Mouse (Mus musculus) telencephalon, adult 2 months (tissue): ENCODE results near the gene Armc2.

Source experiments
- DNase-seq: peaks from one replicate; pipeline ENCODE4 v3.0.0-alpha.2; 2011; ENCODE audit warnings: low read depth, low spot score

The Armc2 gene

DNA sequence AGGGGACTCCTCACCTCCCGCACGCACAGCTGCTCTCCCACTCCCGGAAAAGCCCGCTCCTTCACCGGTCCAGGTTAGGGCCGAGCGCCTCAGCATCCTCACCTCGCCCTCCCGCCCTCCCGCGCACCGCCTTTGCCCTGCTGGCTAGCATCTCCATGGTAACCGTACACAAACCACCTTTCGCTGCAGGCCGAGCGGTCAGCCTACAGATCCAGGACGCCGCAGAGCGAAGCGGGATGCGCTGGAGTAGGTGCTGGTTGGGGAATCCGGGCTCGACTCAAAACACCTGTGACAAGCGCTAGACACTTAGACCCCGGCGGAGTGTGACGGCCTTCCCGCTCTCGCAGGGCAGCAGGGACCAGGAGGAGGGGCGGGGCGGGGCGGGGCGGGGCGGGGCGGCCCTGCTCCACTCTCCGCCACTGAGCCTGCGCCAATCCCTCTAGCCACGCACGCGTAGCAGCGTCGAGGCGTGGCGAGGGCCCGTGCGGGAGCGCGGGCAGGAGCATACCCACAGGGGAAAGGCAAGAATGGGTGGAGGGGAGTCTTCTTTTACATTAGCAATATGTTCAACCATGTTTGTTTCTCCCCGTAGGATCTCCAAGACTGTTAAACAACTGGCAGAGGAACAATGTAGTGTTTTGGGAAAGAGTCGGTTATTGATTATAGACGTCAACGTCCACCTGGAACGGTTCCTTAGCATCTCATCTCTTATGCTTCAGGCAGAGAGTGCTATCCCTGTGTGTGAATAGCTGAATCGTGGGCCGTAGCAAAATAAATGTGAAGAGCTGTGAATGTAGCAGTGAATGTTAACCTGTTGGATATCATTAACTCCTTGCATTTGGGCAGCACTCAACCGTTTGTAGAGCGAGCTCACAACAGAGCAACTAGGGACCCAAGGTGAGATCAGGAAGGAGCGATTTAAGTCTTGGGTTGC lies at the start of gene Armc2:
TSS of gene Armc2 (minus strand) at position 427 of the 934 bp plus-strand sequence.
- peak; percentile 60 for DNase-seq

DNA sequence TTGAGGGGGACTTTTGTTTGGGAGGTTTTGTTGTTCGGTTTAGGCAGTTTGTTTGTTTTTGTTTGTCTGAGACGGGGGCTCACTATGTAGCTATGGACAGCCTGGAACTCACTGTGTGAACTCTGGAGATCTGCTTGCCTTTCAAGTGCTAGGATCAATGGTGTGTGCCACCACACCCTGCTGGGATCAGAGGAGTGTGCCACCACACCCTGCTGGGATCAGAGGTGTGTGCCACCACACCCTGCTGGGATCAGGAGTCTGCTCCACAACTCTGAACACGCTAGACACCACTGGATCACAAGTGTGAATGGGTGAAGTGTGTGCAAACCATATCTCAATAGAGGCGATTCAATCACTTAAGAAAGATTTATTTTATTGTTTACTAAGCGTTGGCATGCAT lies 46.2 kb upstream of the Armc2 start:
- DNase-seq = no peak

DNA sequence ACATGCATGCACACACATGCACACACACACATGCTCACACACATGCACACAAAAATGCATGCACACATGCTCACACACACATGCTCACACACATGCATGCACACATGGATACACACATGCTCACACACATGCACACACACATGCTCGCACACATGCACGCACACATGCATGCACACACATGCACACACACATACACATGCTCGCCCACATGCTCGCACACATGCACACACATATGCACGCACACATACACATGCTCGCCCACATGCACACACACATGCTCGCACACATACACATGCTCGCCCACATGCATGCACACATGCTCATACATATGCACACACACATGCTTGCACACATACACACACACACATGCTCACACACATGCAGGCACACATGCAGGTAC lies 41.3 kb upstream of the Armc2 start:
- no peak for DNase-seq

DNA sequence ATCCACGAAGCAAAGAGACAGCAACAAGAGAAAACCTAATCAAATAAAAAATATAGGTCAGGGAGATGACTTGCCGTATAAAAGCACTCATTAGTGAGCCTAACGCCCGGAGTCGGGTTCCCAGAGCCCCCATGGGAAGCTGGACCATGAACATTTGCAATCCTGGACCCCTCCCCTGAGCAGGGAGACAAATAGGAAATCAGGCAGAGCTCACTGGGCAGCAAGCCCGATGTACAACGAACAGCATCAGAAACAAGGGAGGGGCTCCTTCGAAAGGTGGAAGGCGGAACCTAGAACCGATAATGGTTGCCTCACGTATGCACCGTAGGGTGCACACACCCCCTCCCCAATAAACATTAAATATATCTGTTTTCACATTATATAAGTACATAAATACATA lies 39.5 kb upstream of the Armc2 start:
- DNase-seq = no peak

DNA sequence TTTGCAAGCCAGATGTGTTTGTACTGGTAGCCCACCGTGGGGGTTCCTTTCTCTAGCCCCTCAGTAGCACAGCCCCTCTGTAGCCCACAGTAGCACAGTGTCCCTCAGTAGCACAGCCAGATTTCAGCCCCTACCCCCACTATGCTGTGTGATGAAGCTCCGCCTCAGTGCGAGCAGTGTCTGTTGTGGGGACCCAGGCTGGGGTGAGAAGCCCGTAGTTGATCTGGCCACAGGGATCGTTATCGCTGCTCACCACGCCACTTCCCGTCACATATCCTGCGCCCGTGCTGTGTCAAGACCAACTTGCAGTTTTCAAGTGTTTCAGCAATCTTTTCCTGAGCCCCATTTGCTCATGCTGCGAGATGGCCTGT lies 39.0 kb upstream of the Armc2 start:
- DNase-seq = no peak

DNA sequence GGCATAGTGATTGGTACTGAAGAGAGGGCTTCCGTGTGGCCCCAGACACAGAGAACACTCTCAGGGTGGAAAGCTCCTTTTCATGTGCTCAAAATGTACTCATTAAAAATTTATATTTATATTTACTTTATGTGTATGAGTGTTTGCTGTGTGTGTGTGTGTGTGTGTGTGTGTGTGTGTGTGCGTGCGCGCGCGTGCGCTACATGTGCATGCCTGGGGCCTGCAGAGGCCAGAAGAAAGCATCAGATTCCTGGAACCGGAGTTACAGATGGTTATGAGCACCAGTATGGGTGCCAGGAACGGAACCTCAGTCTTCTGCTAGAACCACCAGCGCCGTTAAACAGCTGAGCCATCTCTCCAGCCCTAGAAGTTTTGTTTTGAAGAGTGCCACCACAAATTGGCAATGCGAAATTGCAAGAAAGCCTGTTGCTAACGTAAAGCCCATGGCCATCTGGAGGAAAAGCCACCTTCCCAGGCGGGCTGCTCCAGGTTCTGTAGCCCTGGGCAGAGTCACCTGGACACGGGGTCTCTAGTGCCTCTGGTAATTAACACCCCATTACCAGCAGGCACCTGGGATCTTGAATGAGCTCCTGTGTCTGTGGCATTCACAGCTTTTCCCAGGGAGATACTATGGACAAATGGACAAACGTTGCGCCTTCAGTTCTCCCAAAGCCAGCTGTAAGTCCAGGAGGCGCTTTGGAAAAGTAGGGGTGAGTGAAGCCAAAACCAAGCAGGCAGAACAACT lies 38.4 kb upstream of the Armc2 start:
- no peak for DNase-seq

DNA sequence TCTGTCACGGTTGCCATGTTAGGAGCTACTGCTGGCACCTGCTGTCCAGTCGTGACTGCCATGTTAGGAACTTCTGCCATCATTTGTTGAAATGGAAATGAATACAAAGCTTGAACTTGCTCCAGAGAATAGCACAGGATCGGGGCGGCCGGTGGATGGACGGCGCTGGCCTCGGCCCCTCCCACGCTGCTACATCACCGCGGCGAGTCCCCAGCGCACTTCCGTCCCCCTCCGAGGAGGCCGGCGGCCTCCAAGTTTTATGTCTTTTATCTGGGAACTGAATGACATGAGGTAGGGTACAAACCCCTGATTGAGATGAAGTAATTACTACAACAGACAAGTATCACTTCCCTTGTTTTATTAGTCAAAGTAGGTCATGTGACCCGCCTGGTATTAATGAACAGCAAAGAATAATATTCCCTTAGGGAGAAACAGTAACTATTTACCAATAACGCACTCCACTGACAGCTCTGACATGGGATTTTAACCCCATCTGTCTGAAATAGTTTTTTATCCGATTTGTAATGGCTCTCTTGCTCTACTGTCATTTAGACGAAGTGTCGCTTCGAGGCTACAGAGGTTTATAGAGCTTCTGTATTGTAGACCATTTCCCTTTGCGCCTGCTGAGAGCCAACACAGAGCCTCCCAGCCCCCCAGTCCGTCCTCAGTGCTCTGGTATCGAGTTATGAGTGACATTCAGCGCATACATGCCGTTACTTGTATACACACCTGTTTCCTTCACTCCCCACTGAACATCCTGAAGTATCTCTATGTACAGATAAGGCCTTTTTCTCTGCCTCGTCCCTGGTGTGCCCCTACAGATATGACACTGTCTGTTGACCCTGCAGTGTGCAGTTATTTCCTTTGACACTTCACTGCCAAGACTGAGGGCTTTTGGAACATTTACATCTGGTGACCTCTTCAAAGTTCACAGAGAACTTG lies 37.3 kb upstream of the Armc2 start:
- DNase-seq = no peak

DNA sequence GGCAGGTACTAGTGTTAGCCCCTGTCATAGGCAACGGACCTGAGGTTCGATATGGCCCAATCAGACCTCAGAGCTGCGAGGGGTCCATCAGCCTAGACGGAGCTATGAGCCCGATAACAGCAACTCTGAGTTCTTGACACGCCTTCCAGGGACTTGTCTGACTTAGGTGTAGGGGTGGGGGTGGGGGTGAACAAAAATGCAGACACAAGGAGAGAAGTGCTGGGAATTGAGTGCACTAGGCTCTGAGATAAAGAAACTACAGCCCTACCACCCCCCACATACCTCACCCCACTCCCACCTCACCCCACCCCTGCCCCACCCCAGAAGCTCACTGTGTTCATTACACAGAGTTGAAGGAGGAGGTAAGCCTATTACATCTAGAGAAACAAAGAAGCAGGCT lies 32.8 kb upstream of the Armc2 start:
- DNase-seq = no peak

DNA sequence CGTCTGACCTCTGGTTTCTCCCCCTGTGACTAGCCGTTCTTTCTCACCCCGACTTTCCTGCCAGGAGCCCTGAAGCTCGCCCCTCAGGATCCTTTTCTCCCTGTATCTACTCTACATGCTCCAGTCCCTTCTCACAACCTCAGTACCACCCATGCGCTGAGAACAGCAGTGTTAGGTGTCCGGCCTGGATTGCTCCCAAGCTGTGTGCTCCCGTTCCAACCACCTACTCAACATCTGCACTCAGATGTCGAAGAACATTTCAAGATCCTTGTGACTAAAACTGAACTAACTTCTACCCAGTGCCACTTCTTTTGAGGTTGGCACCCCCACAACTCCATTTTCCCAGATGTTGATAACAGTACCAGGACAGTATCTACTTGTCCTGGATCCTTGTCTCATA lies 30.4 kb upstream of the Armc2 start:
- no peak for DNase-seq

DNA sequence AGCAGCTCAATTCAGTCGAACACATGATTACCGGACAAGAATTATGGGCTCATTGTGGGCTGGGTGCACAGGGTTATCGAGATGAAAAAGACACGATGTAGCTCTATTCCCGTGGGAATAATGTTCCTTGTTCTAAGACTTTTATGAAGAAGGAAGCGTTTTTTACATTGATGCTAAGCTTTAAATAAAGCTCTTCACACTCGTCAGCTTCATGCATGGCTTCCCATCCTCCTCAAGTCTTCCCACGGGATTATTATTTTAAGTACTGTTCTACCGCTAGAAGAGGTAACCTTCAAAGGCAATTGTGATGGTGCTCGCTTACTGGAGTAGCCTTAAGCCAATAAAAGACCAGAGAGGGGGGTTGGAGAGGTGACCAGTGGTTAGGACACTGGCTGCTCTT lies 26.3 kb upstream of the Armc2 start:
- peak; percentile 62 for DNase-seq

DNA sequence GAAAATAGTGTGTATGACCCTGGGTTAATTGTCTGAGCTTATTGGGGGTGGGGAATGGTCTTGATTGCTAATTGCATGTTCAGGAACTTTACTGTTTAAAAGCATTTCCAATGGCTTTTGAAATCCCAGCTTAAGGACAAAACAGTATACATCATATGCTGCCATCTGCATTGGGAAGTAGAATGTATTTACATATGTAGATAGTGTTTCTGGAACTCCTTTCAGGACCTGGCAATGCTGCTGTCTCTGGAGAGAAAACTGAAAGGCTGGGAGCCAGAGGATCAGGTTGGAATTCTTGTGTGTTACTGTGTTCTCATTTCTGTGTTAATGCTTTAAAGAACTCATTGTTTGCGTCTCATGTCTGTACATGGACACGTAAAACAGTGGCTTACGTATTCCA lies 25.1 kb upstream of the Armc2 start:
- DNase-seq = no peak

DNA sequence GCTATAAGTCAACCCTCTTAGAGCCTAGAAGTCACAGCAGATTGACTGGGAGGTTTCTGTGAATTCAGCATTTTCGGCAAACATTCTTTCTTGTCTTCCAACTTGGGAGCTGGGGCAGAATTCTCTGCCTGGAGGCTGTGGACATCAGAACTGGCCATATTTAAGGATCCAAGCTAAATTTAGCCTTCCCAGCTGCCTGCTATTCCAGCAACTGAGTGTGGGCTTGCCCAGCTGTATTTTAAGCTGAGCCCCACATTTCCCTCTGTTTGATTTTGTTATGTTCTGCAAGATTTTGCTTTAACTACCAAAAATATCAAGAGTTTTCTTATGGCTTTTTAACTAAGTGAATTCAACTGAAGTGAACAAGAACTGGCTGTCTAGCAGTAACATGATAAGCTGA lies 24.6 kb upstream of the Armc2 start:
- DNase-seq = peak; percentile 85

DNA sequence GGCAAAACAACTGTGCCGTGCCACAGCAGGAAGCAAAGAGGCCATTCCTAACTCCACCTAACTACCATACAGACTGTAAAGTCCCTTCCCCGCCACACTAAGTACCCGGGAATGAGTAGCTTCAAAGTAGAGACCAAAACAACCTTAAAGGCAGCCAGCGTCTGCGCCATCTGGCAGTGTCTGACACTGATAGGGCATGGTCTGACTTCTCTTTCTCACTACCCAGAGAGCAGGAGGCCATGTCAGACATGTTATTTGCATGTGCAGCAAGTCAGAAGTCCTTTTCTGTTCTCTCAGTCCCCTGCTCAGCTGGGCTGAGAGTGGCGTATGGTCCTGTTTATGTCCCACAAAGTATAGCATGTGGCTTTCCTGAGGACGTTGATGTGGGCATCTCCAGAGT lies 23.8 kb upstream of the Armc2 start:
- DNase-seq = no peak

DNA sequence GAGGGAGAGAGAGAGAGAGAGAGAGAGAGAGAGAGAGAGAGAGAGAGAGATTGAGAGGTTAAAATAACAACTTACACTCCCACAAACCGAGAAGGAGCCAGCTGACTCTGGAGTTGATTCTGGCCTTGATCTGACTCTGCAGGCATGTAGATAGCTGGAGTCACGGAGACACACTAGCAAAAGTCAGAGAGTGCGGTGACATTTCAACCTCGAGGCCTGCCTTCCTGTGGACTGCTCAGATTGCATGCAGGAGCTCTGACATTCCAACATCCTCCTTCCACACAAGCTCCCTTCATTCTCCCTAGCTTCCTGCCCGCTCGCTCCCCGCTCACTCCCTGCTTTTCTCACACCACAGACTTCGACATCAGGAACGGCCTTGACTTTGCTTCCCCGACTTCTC lies 20.3 kb upstream of the Armc2 start:
- no peak for DNase-seq

DNA sequence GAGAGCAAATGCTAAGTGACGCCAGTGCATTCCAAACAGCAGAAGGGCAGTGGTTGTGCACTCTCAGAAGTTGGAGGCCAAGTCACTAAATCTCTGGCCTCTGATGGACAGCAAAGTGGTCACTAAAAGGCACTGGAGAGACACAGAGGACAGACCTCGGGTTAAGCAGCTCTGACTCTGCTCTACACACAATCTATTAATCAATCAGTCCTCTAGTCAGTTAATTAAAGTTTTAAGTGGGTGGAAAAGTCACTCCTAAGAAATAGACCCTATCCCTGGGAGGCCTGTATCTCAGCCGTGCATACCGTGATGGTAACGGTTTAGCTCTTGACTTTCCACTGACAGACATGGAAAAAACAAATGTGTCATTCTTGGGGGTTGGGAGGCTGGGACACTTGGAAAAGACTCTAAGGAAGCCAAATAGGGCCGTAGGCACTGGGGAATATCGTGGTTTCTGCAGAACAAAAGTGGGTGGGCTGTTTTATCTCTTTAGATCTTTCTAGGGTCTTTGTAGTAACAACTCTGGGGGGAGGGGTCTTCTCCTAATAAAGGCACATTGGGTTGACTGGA lies 19.1 kb upstream of the Armc2 start:
- no peak for DNase-seq

DNA sequence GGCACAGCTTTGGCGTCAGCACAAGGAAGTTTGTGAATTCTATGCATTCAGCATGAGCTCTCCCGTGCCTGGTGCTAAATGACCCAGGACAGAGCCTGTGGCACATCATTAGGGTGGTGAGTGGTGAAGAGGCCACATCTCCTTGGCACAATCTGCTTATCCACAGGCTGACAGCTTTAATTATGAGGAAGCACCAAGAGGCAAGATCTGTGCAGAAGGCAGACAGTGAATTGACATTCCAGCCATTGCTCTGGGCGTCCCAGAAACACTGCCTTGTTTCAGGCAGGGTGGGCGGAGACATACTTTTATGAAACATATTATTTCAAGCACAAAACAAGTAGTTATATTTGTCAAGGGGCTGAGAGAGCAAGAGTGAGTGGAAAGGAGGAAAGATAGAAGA lies 18.6 kb upstream of the Armc2 start:
- no peak for DNase-seq

DNA sequence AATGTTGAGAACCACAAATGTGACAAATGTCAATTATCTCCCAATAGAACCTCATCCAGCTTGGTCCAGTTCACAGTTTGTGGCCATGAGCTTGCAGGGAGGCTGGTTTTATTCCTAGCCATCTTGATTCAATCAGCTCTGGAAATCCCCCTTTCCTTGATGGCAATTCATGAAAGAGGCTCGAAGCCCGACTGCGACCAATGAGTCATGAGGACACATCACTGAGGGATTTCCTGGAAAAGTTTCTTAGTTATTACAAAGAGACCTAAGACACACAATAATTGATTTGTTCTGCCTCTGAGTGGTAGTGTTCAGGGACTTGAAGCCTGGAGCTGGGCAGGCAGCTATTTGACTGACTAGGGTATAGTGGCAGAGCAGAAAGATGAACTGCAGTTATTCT lies 15.3 kb upstream of the Armc2 start:
- DNase-seq = no peak

DNA sequence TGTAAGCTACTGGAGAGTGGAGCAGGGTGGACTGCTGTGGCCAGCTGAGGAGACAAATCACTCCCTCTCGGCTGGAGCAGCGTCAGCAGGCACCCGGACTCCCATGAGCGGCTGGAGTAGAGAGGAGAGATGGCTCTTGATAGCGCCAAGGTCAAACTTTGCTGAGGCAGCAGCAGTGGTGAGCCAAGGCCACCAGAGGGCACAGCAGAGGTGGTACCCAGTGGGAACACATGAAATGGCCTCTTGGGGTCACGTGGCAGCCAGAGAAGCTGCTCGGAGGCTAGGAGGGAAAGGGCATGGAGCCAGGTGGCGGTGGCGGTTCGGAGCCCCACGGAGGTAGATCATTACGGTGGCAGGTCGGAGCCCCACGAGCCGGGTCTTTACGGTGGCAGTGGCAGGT lies 12.8 kb upstream of the Armc2 start:
- peak; percentile 12 for DNase-seq

DNA sequence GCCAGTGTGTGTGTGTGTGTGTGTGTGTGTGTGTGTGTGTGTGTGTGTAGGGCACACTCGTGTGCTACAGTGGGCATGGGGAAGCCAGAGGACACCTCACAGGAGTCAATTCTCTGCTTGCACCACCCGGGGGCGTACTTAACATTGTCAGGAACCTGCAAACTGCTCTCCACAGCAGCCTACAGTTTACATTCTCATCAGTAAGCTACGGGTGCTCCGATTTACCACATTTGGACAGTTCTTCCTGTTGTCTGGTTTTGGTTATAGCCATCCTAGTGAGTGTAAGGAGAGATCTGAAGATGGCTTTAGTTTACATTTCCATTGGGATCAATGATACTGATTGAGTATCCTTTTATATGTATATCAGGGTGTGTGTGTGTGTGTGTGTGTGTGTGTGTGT lies 11.3 kb upstream of the Armc2 start:
- no peak for DNase-seq

DNA sequence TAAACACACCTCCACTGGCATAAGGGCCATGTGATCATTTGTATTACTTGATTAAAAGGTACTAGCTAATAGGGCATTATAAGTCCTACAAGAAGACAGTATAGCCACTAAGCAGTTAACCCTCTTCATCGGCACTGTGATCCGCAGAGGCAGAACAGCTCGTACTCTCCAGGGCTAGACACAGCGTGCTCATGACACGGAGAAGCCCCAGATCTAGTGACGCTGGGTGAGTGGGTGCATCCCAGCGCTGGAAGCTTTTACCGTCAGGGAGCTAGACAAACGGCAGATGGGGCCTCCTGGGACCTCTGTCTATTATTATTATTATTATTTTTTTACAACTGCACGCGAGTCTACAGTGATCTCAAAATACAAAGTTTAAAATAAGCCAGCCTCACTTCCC lies 9.1 kb upstream of the Armc2 start:
- DNase-seq = no peak

DNA sequence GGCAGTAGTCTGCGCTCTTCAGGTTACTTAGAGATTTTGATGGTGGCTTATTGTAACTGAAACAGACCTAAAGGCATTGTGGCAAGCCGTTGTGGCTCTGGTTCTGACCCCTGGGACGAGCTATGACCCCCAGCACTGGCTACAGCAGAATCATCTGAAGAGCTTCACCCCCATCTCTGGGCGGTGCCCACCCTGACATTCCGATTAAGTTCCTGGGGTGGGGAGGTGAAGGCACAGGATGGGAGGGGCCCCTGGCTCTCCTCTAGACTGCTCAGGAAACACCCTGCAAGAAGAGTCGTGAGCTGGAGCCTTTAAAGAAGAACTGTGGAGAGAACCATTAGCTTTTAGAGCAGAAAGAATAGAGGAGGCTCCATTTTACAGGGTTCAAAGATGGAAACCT lies 6.2 kb upstream of the Armc2 start:
- no peak for DNase-seq

DNA sequence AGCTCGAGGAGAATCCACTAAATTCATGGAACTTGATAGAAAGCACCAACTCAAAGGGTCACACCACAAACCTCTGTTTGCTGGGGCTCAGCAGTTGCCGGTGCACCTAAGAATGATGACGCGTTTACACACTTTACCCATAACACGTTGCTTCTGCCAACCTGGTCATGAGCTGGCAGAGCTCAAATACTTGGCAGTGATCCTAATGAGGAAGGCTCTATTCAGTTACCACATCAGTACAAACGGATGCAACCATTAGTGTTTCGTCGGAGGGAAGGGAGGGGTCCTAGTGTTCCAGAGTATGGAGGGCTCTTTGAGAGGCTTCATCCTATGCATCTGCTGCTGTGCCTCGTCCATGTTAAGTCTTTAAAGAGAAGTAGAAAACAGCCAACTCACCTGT lies 3.3 kb upstream of the Armc2 start:
- no peak for DNase-seq
